Mouse (Mus musculus): ENCODE results near the gene Slc36a1. TPM values are rescaled to one million over a fixed set of nuclear protein-coding genes. Genes with fewer than 3 reads are reported as not detected.

The Slc36a1 gene
- total RNA-seq, 2 experiments from 2014 or later = 49.9 to 55.4 TPM

DNA sequence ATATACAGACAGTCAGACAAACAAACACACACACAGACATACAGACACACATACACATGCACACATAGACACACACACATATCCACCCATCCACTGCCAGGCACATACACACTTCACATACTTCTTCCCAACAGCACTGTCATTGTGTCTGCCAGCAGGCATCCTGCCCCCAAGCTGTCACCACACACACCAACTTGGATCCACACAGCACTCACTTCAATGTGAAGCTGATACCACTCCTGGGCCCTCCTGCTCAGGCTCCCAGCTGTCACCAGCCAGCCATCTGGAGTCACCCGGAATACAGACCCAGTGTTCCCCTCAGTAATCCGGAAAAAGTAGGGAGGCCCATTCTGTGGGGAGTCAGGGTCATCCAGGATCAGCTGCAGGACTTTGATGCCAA lies 61.5 kb downstream of the Slc36a1 start:
- DNase-seq (ENCODE audit: low spot score in 2 of 2) = peak; percentile 49 to 60

DNA sequence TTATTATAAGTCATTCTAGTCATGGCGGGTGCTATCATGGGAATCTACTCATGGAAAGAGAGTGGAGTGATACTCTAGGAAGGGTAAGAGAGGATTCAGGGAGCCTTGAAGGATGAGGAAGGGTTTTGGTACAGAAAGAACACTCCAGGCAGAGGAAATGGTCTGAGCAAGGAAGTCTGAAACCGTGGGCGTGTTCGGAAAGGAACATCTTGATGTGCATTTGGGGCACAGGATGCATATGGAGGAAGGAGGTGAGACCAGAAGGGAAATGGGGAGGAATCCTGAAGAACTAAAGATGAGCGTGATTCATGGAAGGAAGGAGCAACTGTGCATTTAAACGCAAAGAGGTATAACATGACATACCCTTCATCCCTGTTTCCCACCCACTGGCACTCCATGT lies 64.4 kb downstream of the Slc36a1 start:
- no peak for DNase-seq (ENCODE audit: low spot score in 2 of 2)

DNA sequence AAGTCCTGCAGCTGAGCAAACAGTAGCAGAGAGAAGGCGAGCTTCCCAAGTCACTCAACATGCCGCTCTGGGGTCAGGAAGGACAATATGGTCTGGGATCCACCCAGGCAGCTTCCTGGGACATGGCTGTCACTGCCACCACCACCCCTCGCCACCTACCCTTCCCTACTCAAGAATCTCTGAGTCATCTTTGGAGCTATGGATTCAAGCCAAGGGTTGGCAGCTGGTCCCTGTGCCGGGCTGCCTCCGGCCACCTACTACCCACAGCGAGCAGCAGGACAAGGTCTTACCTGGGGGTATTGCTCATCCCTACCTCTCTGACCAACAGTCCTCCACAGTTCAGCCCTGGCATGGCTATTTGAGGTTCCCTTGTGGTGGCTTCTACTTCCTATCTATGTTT lies 70.6 kb downstream of the Slc36a1 start:
- no peak for DNase-seq (ENCODE audit: low spot score in 2 of 2)

Other genes with a start within 250 kb of the Slc36a1 start
- gene Tnip1, start 241.4 kb upstream of the Slc36a1 start, total RNA-seq (2021) = 10 to 100 TPM; 29.0 to 32.2 TPM
- 10 to 100 TPM; 88.4 to 88.7 TPM for gene Anxa6, start 170.9 kb upstream of the Slc36a1 start, total RNA-seq (2021)
- under 1 TPM; 0.40 to 0.59 TPM for gene Ccdc69, start 126.2 kb upstream of the Slc36a1 start, total RNA-seq (2021)
- 10 to 100 TPM; 51.5 to 51.9 TPM for gene Gm2a, start 106.2 kb upstream of the Slc36a1 start, total RNA-seq (2021)
- not detected for gene Slc36a3, start 52.6 kb upstream of the Slc36a1 start, total RNA-seq (2021)
- gene Slc36a2, start 19.3 kb upstream of the Slc36a1 start, total RNA-seq (2021) = under 1 TPM; 0.37 to 0.71 TPM
- gene Fat2, start 132.2 kb downstream of the Slc36a1 start, total RNA-seq (2021) = under 1 TPM; 0.38 to 0.43 TPM
- gene Sparc, start 218.8 kb downstream of the Slc36a1 start, total RNA-seq (2021) = 100 to 1,000 TPM; 378 to 402 TPM